Mouse (Mus musculus) forebrain, embryonic 13.5 days (tissue): ENCODE data around the gene Lmod2. TPM values are rescaled to one million over a fixed set of nuclear protein-coding genes. Genes with fewer than 3 reads are reported as not detected.

Experiments
- ATAC-seq: fragments of 200-750 bp; cut with Nextera tagmentation; 2 replicates; pipeline ENCODE4 v1.8.0; 2017
- H3K27ac ChIP-seq: fragments of 300-500 bp; sonication (generic); 2 replicates; pipeline ENCODE4 v1.5.1; 2015; ENCODE audit warnings: inconsistent platforms, mild to moderate bottlenecking, moderate library complexity
- H3K27me3 ChIP-seq: fragments of 300-500 bp; sonication (generic); 2 replicates; pipeline ENCODE4 v1.6.1; 2015; ENCODE audit warnings: mild to moderate bottlenecking, inconsistent platforms
- H3K36me3 ChIP-seq: fragments of 300-500 bp; sonication (generic); 2 replicates; pipeline ENCODE4 v1.6.1; 2015; ENCODE audit warnings: mild to moderate bottlenecking, inconsistent platforms; ENCODE audit not compliant: poor library complexity, severe bottlenecking
- H3K4me1 ChIP-seq: fragments of 300-500 bp; sonication (generic); 2 replicates; pipeline ENCODE4 v1.6.1; 2015; ENCODE audit warnings: inconsistent platforms
- H3K4me2 ChIP-seq: fragments of 300-500 bp; sonication (generic); 2 replicates; pipeline ENCODE4 v1.6.1; 2015; ENCODE audit warnings: inconsistent platforms, mild to moderate bottlenecking, moderate library complexity
- H3K4me3 ChIP-seq: fragments of 300-500 bp; sonication (generic); 2 replicates; pipeline ENCODE4 v1.5.1; 2015; ENCODE audit warnings: mild to moderate bottlenecking, inconsistent platforms
- H3K9ac ChIP-seq: fragments of 300-500 bp; sonication (generic); 2 replicates; pipeline ENCODE4 v1.6.1; 2015; ENCODE audit warnings: mild to moderate bottlenecking, inconsistent platforms
- H3K9me3 ChIP-seq: fragments of 300-500 bp; sonication (generic); replicated peaks from 2 replicates; pipeline ENCODE4 v1.6.1; 2016; ENCODE audit warnings: inconsistent platforms
- WGBS: fragments of 180-500 bp; shearing (Covaris S2); methylation state at CpG from one replicate; pipeline ENCODE4 v1.1.7; 2015; 5-methylcytosine and 5-hydroxymethylcytosine counted together
- polyA plus RNA-seq: library from polyadenylated mRNA; unstranded; fragments of >200 nt; fragmentation: Nextera tagmentation; extraction: Ambion mirVana; gene quantifications from 2 replicates; pipeline ENCODE4 v1.2.1, GENCODE M21; 2015

The Lmod2 gene
- not detected in 2 replicates for polyA plus RNA-seq

- WGBS: 64% methylated on average over 10 of the region's 10 CpGs
- Histone ChIP-seq H3K9me3 (no peaks in the 10 kb centered on the region), H3K27ac (no peak within 1 kb of the TSS), H3K9ac (no peak within 1 kb of the TSS), H3K36me3 (no peaks in the 10 kb centered on the region), H3K4me3 (no peak within 1 kb of the TSS), H3K4me2 (no peak within 1 kb of the TSS), H3K4me1 (no peaks in the 10 kb centered on the region), H3K27me3 (no peaks in the 10 kb centered on the region)
- no peak for ATAC-seq
These were observed at the start of gene Lmod2 for GRCm38 (mm10) chr6:24597500-24597899. TSS of gene Lmod2 (plus strand) at chr6:24597762.

- H3K9ac ChIP-seq: no peak overlapping the region
- H3K4me1 ChIP-seq: no peaks in the 10 kb centered on the region
- H3K4me3 ChIP-seq: no peak overlapping the region
- no peak overlapping the region for H3K4me2 ChIP-seq
- H3K27ac ChIP-seq: no peak overlapping the region
- no peaks in the 10 kb centered on the region for H3K9me3 ChIP-seq
- 91% methylated on average over 2 of the region's 2 CpGs for WGBS
- no peaks in the 10 kb centered on the region for H3K27me3 ChIP-seq
- H3K36me3 ChIP-seq: no peaks in the 10 kb centered on the region
- no peak for ATAC-seq
These were observed 47.8 kb upstream of the Lmod2 start for GRCm38 (mm10) chr6:24549801-24550200.

- 87% methylated on average over 7 of the region's 7 CpGs for WGBS
- Histone ChIP-seq H3K4me1 (no peaks in the 10 kb centered on the region), H3K27me3 (no peaks in the 10 kb centered on the region), H3K9ac (no peak overlapping the region), H3K27ac (no peak overlapping the region), H3K36me3 (no peaks in the 10 kb centered on the region), H3K4me2 (no peak overlapping the region), H3K4me3 (no peak overlapping the region), H3K9me3 (no peaks in the 10 kb centered on the region)
- no peak for ATAC-seq
These were observed 45.5 kb upstream of the Lmod2 start for GRCm38 (mm10) chr6:24552046-24552445.

GRCm38 (mm10) chr6:24554427-24555086, 43.0 kb upstream of the Lmod2 start:
- Histone ChIP-seq H3K4me2 (no peak overlapping the region), H3K9me3 (no peaks in the 10 kb centered on the region), H3K36me3 (no peaks in the 10 kb centered on the region), H3K4me3 (no peak overlapping the region), H3K4me1 (no peaks in the 10 kb centered on the region), H3K27me3 (no peaks in the 10 kb centered on the region), H3K27ac (no peak overlapping the region), H3K9ac (no peak overlapping the region)
- 83% methylated on average over 11 of the region's 11 CpGs for WGBS
- ATAC-seq: no peak

GRCm38 (mm10) chr6:24555488-24555887, 42.1 kb upstream of the Lmod2 start:
- H3K4me3 ChIP-seq: no peak overlapping the region
- ATAC-seq: no peak
- no peaks in the 10 kb centered on the region for H3K27me3 ChIP-seq
- no peak overlapping the region for H3K9ac ChIP-seq
- H3K9me3 ChIP-seq: no peaks in the 10 kb centered on the region
- H3K4me1 ChIP-seq: no peaks in the 10 kb centered on the region
- H3K4me2 ChIP-seq: no peak overlapping the region
- no peaks in the 10 kb centered on the region for H3K36me3 ChIP-seq
- no peak overlapping the region for H3K27ac ChIP-seq
- WGBS: 88% methylated on average over 2 of the region's 2 CpGs

- no peaks in the 10 kb centered on the region for H3K4me1 ChIP-seq
- H3K9ac ChIP-seq: no peak overlapping the region
- no peaks in the 10 kb centered on the region for H3K36me3 ChIP-seq
- no peaks in the 10 kb centered on the region for H3K27me3 ChIP-seq
- no peak overlapping the region for H3K27ac ChIP-seq
- no peaks in the 10 kb centered on the region for H3K9me3 ChIP-seq
- H3K4me3 ChIP-seq: no peak overlapping the region
- ATAC-seq: no peak
- no peak overlapping the region for H3K4me2 ChIP-seq
- 81% methylated on average over 9 of the region's 9 CpGs for WGBS
These were observed 33.5 kb upstream of the Lmod2 start for GRCm38 (mm10) chr6:24564081-24564480.

- Histone ChIP-seq H3K4me1 (no peaks in the 10 kb centered on the region), H3K36me3 (no peaks in the 10 kb centered on the region), H3K9ac (no peak overlapping the region), H3K4me3 (no peak overlapping the region), H3K4me2 (no peak overlapping the region), H3K9me3 (no peaks in the 10 kb centered on the region), H3K27me3 (no peaks in the 10 kb centered on the region), H3K27ac (no peak overlapping the region)
- no peak for ATAC-seq
- 93% methylated on average over 1 of the region's 1 CpGs for WGBS
These were observed 32.7 kb upstream of the Lmod2 start for GRCm38 (mm10) chr6:24564886-24565285.

GRCm38 (mm10) chr6:24568963-24569362, 28.6 kb upstream of the Lmod2 start:
- Histone ChIP-seq H3K36me3 (no peaks in the 10 kb centered on the region), H3K9ac (no peak overlapping the region), H3K4me1 (no peaks in the 10 kb centered on the region), H3K4me3 (no peak overlapping the region), H3K27me3 (no peaks in the 10 kb centered on the region), H3K4me2 (no peak overlapping the region), H3K27ac (no peak overlapping the region), H3K9me3 (no peaks in the 10 kb centered on the region)
- 88% methylated on average over 5 of the region's 5 CpGs for WGBS
- no peak for ATAC-seq

- no peak overlapping the region for H3K9ac ChIP-seq
- WGBS: 71% methylated on average over 1 of the region's 1 CpGs
- no peak for ATAC-seq
These were observed 27.9 kb upstream of the Lmod2 start for GRCm38 (mm10) chr6:24569711-24570110.

GRCm38 (mm10) chr6:24570278-24570677, 27.3 kb upstream of the Lmod2 start:
- 81% methylated on average over 11 of the region's 11 CpGs for WGBS
- Histone ChIP-seq H3K4me1 (no peaks in the 10 kb centered on the region), H3K4me3 (no peak overlapping the region), H3K27me3 (no peaks in the 10 kb centered on the region), H3K27ac (no peak overlapping the region), H3K4me2 (no peak overlapping the region), H3K9me3 (no peaks in the 10 kb centered on the region), H3K36me3 (no peaks in the 10 kb centered on the region), H3K9ac (no peak overlapping the region)
- no peak for ATAC-seq

More at GRCm38 (mm10) chr6:24569711-24570110, 27.9 kb upstream of the Lmod2 start:
- H3K27me3 ChIP-seq: no peaks in the 10 kb centered on the region
- H3K4me3 ChIP-seq: no peak overlapping the region
- no peak overlapping the region for H3K27ac ChIP-seq
- H3K9me3 ChIP-seq: no peaks in the 10 kb centered on the region
- no peaks in the 10 kb centered on the region for H3K4me1 ChIP-seq
- no peak overlapping the region for H3K4me2 ChIP-seq
- no peaks in the 10 kb centered on the region for H3K36me3 ChIP-seq

GRCm38 (mm10) chr6:24571126-24571525, 26.4 kb upstream of the Lmod2 start:
- no peaks in the 10 kb centered on the region for H3K9me3 ChIP-seq
- H3K27me3 ChIP-seq: no peaks in the 10 kb centered on the region
- WGBS: 79% methylated on average over 6 of the region's 6 CpGs
- no peak overlapping the region for H3K27ac ChIP-seq
- H3K4me2 ChIP-seq: no peak overlapping the region
- H3K36me3 ChIP-seq: no peaks in the 10 kb centered on the region
- H3K9ac ChIP-seq: no peak overlapping the region
- ATAC-seq: no peak
- H3K4me3 ChIP-seq: no peak overlapping the region
- no peaks in the 10 kb centered on the region for H3K4me1 ChIP-seq

GRCm38 (mm10) chr6:24572431-24572830, 25.1 kb upstream of the Lmod2 start:
- Histone ChIP-seq H3K9me3 (no peaks in the 10 kb centered on the region), H3K4me2 (no peak overlapping the region), H3K36me3 (no peaks in the 10 kb centered on the region), H3K4me1 (no peaks in the 10 kb centered on the region), H3K27me3 (no peaks in the 10 kb centered on the region), H3K27ac (no peak overlapping the region), H3K9ac (no peak overlapping the region), H3K4me3 (no peak overlapping the region)
- WGBS: 94% methylated on average over 14 of the region's 14 CpGs
- ATAC-seq: no peak

- Histone ChIP-seq H3K27me3 (no peaks in the 10 kb centered on the region), H3K27ac (no peak overlapping the region), H3K4me3 (no peak overlapping the region), H3K36me3 (no peaks in the 10 kb centered on the region), H3K4me1 (no peaks in the 10 kb centered on the region), H3K9me3 (no peaks in the 10 kb centered on the region), H3K4me2 (no peak overlapping the region), H3K9ac (no peak overlapping the region)
- no peak for ATAC-seq
These were observed 24.2 kb upstream of the Lmod2 start for GRCm38 (mm10) chr6:24573319-24573718.
